Mouse (Mus musculus): Measurements from ENCODE around the gene Txk. TPM values are rescaled to one million over a fixed set of nuclear protein-coding genes. Genes with fewer than 3 reads are reported as not detected.

The Txk gene
- polyA plus RNA-seq, 1 experiment from 2014 or later: 0.14 TPM

GRCm38 (mm10) chr5:72769841-72770240 lies 17.3 kb upstream of the Txk start:
- Histone ChIP-seq H3K36me3 (replicated peaks) (no peaks in the 10 kb centered on the region), H3K27ac (no peak overlapping the region), H3K4me1 (no peaks in the 10 kb centered on the region), H3K9ac (no peak overlapping the region), H3K9me3 (no peaks in the 10 kb centered on the region), H3K4me3 (no peak overlapping the region), H3K4me2 (no peak overlapping the region), H3K27me3 (replicated peaks) (no peaks in the 10 kb centered on the region)
- ATAC-seq (replicated peaks): no peak
- WGBS: 88% methylated on average over 6 of the region's 6 CpGs

- Histone ChIP-seq H3K9me3 (no peaks in the 10 kb centered on the region), H3K27ac (no peak overlapping the region), H3K9ac (no peak overlapping the region), H3K4me2 (no peak overlapping the region), H3K4me3 (no peak overlapping the region), H3K36me3 (replicated peaks) (no peaks in the 10 kb centered on the region), H3K4me1 (0 out of 2 replicates have a peak, but pooled peaks cover 2% of the 10 kb centered on the region), H3K27me3 (replicated peaks) (no peaks in the 10 kb centered on the region)
- ATAC-seq (replicated peaks): no peak
- 88% methylated on average over 5 of the region's 5 CpGs for WGBS
Measured at GRCm38 (mm10) chr5:72763546-72763945, 11.0 kb upstream of the Txk start.

DNA sequence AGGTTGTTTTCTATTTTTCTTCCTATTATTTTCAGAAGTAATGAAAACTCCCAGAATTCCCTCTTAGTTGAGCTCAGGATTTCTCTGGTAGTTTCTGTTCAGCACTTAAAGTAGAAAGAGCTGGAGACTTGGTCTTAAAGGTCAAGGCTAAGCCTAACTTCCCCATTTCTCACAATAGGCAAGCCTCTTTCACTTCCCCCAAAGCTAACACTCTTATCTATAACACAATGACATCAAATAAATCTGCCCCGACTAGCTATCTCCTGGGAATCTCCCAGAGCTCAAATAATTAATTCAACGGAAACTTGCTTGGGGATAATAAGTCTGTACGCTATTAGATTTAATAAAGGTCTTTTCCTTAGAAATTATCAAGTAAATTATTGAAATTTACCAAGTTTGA lies 10.4 kb upstream of the Txk start:
- no peak for ATAC-seq (replicated peaks)
- 0 out of 2 replicates have a peak, but pooled peaks cover 2% of the 10 kb centered on the region for H3K4me1 ChIP-seq
- H3K36me3 ChIP-seq (replicated peaks): no peaks in the 10 kb centered on the region
- H3K4me3 ChIP-seq: no peak overlapping the region
- H3K27me3 ChIP-seq (replicated peaks): no peaks in the 10 kb centered on the region
- H3K9me3 ChIP-seq: no peaks in the 10 kb centered on the region
- H3K9ac ChIP-seq: no peak overlapping the region
- no peak overlapping the region for H3K4me2 ChIP-seq
- no peak overlapping the region for H3K27ac ChIP-seq
- WGBS: 39% methylated on average over 3 of the region's 3 CpGs

- no peak for ATAC-seq (replicated peaks)
- 34% methylated on average over 5 of the region's 5 CpGs for WGBS
- Histone ChIP-seq H3K9ac (no peak overlapping the region), H3K27ac (no peak overlapping the region), H3K9me3 (no peaks in the 10 kb centered on the region), H3K36me3 (replicated peaks) (no peaks in the 10 kb centered on the region), H3K4me2 (no peak overlapping the region), H3K4me3 (no peak overlapping the region), H3K27me3 (replicated peaks) (no peaks in the 10 kb centered on the region), H3K4me1 (0 out of 2 replicates have a peak, but pooled peaks cover 2% of the 10 kb centered on the region)
Measured at GRCm38 (mm10) chr5:72761758-72762157, 9.2 kb upstream of the Txk start.

DNA sequence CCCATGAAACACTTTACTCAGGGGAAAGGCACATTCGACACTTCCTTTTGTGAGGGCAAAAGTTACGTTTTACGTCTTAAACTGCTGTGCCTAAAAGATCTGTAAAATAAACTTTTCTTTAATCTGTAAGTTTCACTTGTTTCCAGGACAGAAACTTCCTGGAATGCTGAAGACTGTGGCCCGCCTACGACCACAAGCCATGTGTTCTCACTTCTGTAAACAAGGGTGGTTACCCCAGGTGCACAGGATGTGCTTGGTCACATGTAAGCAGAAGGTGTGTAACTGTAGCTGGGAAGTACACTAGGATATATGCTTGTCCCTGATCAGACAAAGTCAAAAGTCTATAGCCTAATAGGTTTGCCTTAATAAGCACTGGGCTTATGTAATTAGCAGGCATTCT lies 8.7 kb upstream of the Txk start:
- Histone ChIP-seq H3K27ac (no peak overlapping the region), H3K4me1 (0 out of 2 replicates have a peak, but pooled peaks cover 2% of the 10 kb centered on the region), H3K27me3 (replicated peaks) (no peaks in the 10 kb centered on the region), H3K9me3 (no peaks in the 10 kb centered on the region), H3K36me3 (replicated peaks) (no peaks in the 10 kb centered on the region), H3K4me2 (no peak overlapping the region), H3K4me3 (no peak overlapping the region), H3K9ac (no peak overlapping the region)
- no peak for ATAC-seq (replicated peaks)
- WGBS: 87% methylated on average over 5 of the region's 5 CpGs

DNA sequence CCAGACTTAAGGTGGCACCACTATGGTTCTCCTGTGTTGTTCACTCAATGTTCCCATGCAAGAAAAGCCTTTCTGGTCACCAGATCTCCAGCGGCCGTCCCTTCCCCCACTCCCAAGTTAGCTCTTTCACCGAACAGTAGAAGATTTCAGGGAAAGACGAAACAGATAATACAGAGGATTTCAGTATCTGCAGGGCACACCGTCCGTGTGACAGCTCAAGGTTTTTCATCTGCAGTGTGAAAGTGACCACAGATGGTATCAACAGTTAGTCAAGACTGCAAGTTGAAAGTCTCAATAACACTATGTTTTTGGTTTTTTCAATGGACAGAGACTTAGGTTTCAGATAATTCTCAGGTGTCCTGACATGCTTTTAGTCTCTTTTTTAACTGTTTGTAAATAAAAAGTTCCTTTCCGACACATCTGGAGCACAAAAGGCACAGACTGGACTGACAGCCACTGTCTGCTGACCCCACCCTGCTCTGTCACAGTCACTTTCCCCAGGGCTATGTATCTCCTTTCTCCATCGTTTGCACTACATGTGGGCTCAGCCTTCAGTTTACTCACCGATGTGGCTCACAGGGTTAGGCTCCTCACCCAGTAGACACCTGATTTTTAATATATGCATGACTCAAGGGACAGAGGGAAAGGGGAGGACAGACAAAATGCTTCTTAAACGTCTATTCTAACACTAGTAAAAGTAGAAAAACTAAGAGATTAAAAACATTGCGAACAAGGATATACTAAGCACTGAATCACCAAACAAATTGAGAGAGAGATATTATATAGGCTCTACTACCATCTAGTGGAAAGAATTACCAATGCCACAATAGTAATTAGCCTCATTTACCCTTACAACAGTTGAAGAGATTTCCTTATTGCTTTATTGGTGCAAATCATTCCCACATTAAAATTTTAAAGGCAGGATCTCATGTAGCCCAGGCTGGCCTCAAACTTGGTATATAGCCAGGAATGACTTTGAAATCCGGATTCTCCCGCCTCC lies 6.6 kb upstream of the Txk start:
- Histone ChIP-seq H3K4me2 (no peak overlapping the region), H3K27me3 (replicated peaks) (no peaks in the 10 kb centered on the region), H3K27ac (no peak overlapping the region), H3K36me3 (replicated peaks) (no peaks in the 10 kb centered on the region), H3K4me3 (no peak overlapping the region), H3K9me3 (no peaks in the 10 kb centered on the region), H3K9ac (no peak overlapping the region), H3K4me1 (0 out of 2 replicates have a peak, but pooled peaks cover 2% of the 10 kb centered on the region)
- 79% methylated on average over 13 of the region's 13 CpGs for WGBS
- ATAC-seq (replicated peaks): peak; percentile 68

GRCm38 (mm10) chr5:72757155-72757773 lies 4.7 kb upstream of the Txk start:
- no peaks in the 10 kb centered on the region for H3K36me3 ChIP-seq (replicated peaks)
- 70% methylated on average over 18 of the region's 18 CpGs for WGBS
- no peak overlapping the region for H3K9ac ChIP-seq
- H3K4me2 ChIP-seq: no peak overlapping the region
- 0 out of 2 replicates have a peak, but pooled peaks cover 2% of the 10 kb centered on the region for H3K4me1 ChIP-seq
- no peaks in the 10 kb centered on the region for H3K9me3 ChIP-seq
- no peaks in the 10 kb centered on the region for H3K27me3 ChIP-seq (replicated peaks)
- H3K4me3 ChIP-seq: no peak overlapping the region
- peak; percentile 55; the same call in 1 of the 2 replicates for ATAC-seq (replicated peaks)
- H3K27ac ChIP-seq: no peak overlapping the region

DNA sequence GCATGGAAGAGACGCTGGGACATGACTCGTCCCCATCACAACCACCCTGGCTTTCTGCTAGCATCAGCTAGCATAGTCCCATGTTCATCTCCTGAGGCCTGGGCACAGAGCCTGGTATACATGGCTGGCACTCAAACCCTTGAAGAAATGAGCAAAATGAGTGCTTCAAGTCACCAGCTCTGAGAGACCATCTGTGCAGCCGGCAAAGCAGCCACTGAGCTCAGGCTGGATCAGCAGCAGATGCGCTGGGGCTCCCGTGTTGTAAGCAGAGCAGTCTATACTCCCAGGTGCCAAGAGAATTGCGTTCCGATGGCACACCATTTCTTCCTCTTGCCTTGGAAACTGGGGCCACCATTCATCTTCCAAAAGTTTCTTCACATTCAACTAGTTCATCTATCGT lies 3.4 kb upstream of the Txk start:
- WGBS: 87% methylated on average over 8 of the region's 8 CpGs
- no peak overlapping the region for H3K9ac ChIP-seq
- ATAC-seq (replicated peaks): no peak

GRCm38 (mm10) chr5:72755035-72755434 lies 2.5 kb upstream of the Txk start:
- Histone ChIP-seq H3K4me2 (no peak overlapping the region), H3K27me3 (replicated peaks) (no peaks in the 10 kb centered on the region), H3K9ac (no peak overlapping the region), H3K36me3 (replicated peaks) (no peaks in the 10 kb centered on the region), H3K4me3 (no peak overlapping the region), H3K4me1 (no peaks in the 10 kb centered on the region), H3K27ac (no peak overlapping the region), H3K9me3 (no peaks in the 10 kb centered on the region)
- ATAC-seq (replicated peaks): no peak
- WGBS: 91% methylated on average over 2 of the region's 2 CpGs

More for the DNA sequence above, 3.4 kb upstream of the Txk start:
- H3K4me3 ChIP-seq: no peak overlapping the region
- H3K27me3 ChIP-seq (replicated peaks): no peaks in the 10 kb centered on the region
- no peaks in the 10 kb centered on the region for H3K4me1 ChIP-seq
- H3K27ac ChIP-seq: no peak overlapping the region
- H3K4me2 ChIP-seq: no peak overlapping the region
- no peaks in the 10 kb centered on the region for H3K36me3 ChIP-seq (replicated peaks)
- H3K9me3 ChIP-seq: no peaks in the 10 kb centered on the region

GRCm38 (mm10) chr5:72751056-72751758 lies 1.4 kb downstream of the Txk start:
- no peak overlapping the region for H3K4me2 ChIP-seq
- WGBS: 74% methylated on average over 7 of the region's 7 CpGs
- no peaks in the 10 kb centered on the region for H3K27me3 ChIP-seq (replicated peaks)
- H3K9ac ChIP-seq: no peak overlapping the region
- no peak overlapping the region for H3K4me3 ChIP-seq
- no peaks in the 10 kb centered on the region for H3K4me1 ChIP-seq
- peak; percentile 80 for ATAC-seq (replicated peaks)
- H3K9me3 ChIP-seq: no peaks in the 10 kb centered on the region
- no peaks in the 10 kb centered on the region for H3K36me3 ChIP-seq (replicated peaks)
- no peak overlapping the region for H3K27ac ChIP-seq

DNA sequence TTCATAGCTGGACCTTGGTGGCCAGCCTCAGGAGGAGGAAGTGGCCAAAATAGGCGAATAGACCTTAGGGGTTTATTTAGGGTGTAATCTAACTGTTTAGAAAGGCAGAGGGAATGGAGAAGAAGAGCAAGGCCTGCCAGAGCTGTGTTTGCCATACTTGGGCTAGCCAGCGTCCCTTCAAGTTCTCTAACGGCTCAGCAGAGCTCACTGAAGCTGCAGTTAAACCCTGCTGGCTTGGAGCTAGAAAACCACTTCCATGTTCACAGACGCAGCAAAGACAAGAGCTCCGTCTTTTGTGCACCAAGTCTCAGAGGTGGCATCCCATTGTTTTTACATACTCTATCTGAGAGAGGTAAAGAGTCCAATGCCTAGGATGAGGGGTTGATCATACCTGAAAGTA lies 2.4 kb downstream of the Txk start:
- Histone ChIP-seq H3K27ac (no peak overlapping the region), H3K36me3 (replicated peaks) (no peaks in the 10 kb centered on the region), H3K4me3 (no peak overlapping the region), H3K9ac (no peak overlapping the region), H3K9me3 (no peaks in the 10 kb centered on the region), H3K4me2 (no peak overlapping the region), H3K27me3 (replicated peaks) (no peaks in the 10 kb centered on the region), H3K4me1 (no peaks in the 10 kb centered on the region)
- WGBS: 76% methylated on average over 5 of the region's 5 CpGs
- ATAC-seq (replicated peaks): no peak

DNA sequence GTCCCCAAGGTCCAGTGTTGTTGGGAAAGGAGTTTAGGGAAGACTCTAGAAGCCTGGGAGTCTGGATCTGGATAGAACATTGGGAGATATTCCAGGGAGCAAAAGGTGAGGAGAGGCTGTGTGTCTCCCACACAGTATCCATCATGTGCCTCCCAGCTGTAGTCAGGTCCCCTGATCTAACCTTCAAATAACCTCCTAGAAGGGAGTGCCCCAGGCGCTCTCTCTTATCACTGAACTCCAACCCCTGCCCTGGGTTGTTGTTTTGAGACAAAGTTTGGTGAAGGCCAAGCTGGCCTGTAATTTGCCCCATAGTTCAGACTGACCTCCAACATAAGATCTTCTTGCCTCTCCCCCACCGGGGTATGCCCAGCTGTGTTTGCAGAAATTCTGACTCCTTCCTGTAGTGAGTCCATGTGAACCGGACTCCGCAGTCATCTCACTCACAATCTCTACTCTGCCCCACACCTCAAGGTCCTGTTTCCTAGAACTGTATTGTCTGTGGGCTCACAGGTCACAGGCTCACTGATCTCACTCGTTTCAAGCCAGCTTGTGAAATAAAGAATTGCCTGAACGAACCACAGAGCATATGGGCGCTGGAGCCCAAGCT lies 3.8 kb downstream of the Txk start:
- no peak overlapping the region for H3K4me2 ChIP-seq
- H3K4me3 ChIP-seq: no peak overlapping the region
- ATAC-seq (replicated peaks): no peak
- H3K4me1 ChIP-seq: no peaks in the 10 kb centered on the region
- no peaks in the 10 kb centered on the region for H3K36me3 ChIP-seq (replicated peaks)
- H3K27me3 ChIP-seq (replicated peaks): no peaks in the 10 kb centered on the region
- no peaks in the 10 kb centered on the region for H3K9me3 ChIP-seq
- no peak overlapping the region for H3K9ac ChIP-seq
- 82% methylated on average over 7 of the region's 7 CpGs for WGBS
- no peak overlapping the region for H3K27ac ChIP-seq
